Mouse (Mus musculus) macrophage (primary cell): ENCODE measurements around the gene Tmem131l. TPM values are rescaled to one million over a fixed set of nuclear protein-coding genes. Genes with fewer than 3 reads are reported as not detected.

Experiments used
- H3K27ac ChIP-seq: fragments of 350-480 bp; formaldehyde crosslinking; 2 replicates; pipeline ENCODE4 v1.9.0; 2021
- H3K36me3 ChIP-seq: fragments of 350-480 bp; formaldehyde crosslinking; 2 replicates; pipeline ENCODE4 v1.9.0; 2021; ENCODE audit errors: inconsistent target
- H3K4me3 ChIP-seq: fragments of 350-480 bp; formaldehyde crosslinking; 2 replicates; pipeline ENCODE4 v1.9.0; 2021; ENCODE audit errors: inconsistent target
- H3K79me2 ChIP-seq: fragments of 350-480 bp; formaldehyde crosslinking; 2 replicates; pipeline ENCODE4 v1.9.0; 2021; ENCODE audit errors: inconsistent target
- WGBS: methylation state at CpG from one replicate; pipeline ENCODE4 v1.1.7; 2026; ENCODE audit warnings: inconsistent platforms; ENCODE audit not compliant: missing documents; 5-methylcytosine and 5-hydroxymethylcytosine counted together
- polyA plus RNA-seq: library from polyadenylated mRNA; stranded (reverse); fragments of 250-400 nt; gene quantifications from 3 replicates; pipeline ENCODE4 v1.2.4, GENCODE M21; 2018; ENCODE audit warnings: inconsistent platforms
- total RNA-seq, 78 experiments: library from RNA; depleted of rRNA; stranded (reverse); fragments of 250-400 nt; gene quantifications; 1 replicate in 9 of 78; 2 replicates in 24 of 78; 3 replicates in 43 of 78; 4 replicates in 2 of 78; pipeline ENCODE4 v1.2.4; 2018; ENCODE audit warnings: inconsistent platforms in 56 of 78

Gene Tmem131l
- total RNA-seq (2018; cell fraction: chromatin; rRNA removed), result 10 to 100 TPM; 19.8 to 91.5 (median 57.5) TPM
- 10 to 100 TPM in 18 of 26 experiments, 1 to 10 TPM in 8; 7.5 to 18.4 (median 11.8) TPM for total RNA-seq (2018; cell fraction: cytosol; rRNA removed)
- 10 to 100 TPM; 18.0 to 76.6 (median 39.6) TPM for total RNA-seq (2018; cell fraction: nucleus; rRNA removed)
- 10.5 to 13.3 TPM (median 12.6 TPM) in 3 replicates for polyA plus RNA-seq

DNA sequence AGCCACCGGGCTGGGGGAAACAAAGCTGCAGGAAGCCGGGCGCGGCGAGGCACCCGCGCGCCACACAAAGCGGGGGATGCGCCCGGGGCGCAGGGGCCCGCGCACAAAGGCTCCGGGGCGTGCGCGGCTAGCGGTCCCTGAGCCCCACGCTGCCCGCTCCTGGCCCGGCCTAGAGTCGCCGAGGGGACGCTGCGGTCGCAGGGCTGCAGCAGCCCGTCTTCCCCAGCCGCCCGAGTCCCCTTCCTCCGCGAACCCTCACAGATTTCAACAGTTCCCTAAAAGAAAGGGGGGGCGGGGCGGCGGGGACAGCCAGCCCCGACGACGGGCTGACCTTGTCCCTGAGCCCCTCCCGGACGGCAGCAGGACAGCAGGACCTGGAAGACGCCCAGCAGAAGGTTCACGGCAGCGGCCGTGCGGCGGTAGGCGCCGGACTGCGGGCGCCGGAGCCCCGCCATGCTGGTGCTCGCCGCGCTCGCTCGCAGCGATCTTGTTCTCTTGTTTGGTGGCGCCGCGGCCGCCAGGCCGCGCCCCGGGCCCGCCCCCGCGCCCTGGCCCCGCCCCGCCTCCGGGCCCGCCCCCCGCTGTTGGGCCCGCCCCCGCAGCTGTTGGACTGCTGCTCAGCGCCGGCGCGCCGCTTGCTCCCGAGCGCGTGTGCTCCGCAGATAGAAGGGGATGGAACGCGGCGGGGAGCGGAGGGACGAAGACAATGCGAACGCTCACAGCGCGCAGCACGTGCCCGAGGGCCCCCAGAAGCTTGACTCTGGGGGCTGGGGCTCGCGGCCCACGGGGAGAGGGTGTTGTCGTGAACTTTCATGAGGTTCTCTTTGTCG is at the start of gene Tmem131l:
Tmem131l (minus strand) TSS at position 530 of the 830 bp plus-strand sequence.
- H3K79me2 ChIP-seq, result peaks cover 40% of the 10 kb centered on the region; the same call in 1 of the 2 replicates
- H3K36me3 ChIP-seq, result no peaks in the 10 kb centered on the region
- WGBS, result under 1% methylated on average over 84 of the region's 100 CpGs
- peak within 1 kb of the TSS; percentile 64 for H3K4me3 ChIP-seq
- H3K27ac ChIP-seq, result peak within 1 kb of the TSS; percentile 46

DNA sequence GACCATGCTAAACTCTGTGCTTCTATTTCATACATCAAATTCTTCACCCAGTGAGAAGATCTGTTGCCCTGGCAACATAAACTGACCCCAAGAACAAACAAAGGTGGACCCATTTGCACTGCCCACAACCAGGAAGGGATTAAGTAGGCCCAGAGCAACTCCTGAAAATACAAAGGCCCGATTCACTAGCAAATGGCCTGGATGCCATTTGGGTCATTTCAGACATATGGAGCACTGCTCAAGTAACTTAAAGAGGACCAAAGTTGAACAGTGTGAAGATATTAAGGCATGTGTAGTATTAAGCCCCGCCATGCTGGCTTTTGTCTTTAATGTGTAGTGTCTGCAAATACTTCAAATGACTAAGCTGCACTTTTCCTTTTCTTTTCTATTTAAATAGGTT is 46.9 kb upstream of the Tmem131l start:
- H3K36me3 ChIP-seq, result no peaks in the 10 kb centered on the region
- WGBS, result 100% methylated on average over 2 of the region's 2 CpGs
- H3K4me3 ChIP-seq, result no peak overlapping the region
- H3K27ac ChIP-seq, result no peak overlapping the region
- H3K79me2 ChIP-seq, result no peaks in the 10 kb centered on the region

DNA sequence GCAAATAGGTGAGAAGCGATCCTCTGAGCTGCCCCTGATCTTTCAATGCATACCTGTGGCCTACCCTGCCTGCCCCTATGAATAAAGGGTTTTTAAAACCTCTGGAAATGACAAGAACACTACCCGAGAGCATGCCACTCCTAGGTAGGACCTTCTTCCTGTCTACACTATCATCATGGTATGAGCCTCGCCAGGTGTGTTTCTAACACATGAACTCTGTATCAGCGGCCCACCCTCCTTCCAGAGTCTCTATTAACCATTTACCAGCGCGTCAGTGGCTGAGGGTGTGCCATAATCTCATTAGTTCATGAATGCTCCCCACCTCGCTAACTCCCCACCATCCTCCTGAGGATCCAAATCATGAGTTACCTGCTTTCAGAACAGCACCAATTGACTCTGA is 46.4 kb upstream of the Tmem131l start:
- WGBS, result 95% methylated on average over 7 of the region's 7 CpGs
- Histone ChIP-seq H3K36me3 (no peaks in the 10 kb centered on the region), H3K4me3 (no peak overlapping the region), H3K79me2 (no peaks in the 10 kb centered on the region), H3K27ac (no peak overlapping the region)

DNA sequence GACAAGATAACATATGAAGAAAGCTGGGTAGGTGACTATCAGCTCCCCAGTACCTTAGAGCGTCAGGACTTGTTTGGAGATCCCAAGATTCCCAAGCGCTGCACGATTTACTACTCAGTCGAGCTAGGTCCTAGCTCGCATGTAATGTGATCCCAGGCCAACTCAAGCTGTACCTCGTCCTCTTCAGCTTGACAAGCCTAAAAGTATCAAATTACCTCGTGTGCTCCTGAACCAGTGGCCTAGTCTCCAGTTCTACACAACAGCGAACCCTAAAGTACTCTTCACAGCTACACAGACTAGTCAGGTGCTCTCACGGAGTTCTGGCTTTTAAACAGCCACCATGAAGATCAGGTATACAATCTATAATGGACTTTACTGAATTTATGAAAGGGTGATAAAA is 45.5 kb upstream of the Tmem131l start:
- WGBS, result 92% methylated on average over 9 of the region's 9 CpGs
- Histone ChIP-seq H3K27ac (no peak overlapping the region), H3K4me3 (no peak overlapping the region), H3K36me3 (no peaks in the 10 kb centered on the region), H3K79me2 (no peaks in the 10 kb centered on the region)

DNA sequence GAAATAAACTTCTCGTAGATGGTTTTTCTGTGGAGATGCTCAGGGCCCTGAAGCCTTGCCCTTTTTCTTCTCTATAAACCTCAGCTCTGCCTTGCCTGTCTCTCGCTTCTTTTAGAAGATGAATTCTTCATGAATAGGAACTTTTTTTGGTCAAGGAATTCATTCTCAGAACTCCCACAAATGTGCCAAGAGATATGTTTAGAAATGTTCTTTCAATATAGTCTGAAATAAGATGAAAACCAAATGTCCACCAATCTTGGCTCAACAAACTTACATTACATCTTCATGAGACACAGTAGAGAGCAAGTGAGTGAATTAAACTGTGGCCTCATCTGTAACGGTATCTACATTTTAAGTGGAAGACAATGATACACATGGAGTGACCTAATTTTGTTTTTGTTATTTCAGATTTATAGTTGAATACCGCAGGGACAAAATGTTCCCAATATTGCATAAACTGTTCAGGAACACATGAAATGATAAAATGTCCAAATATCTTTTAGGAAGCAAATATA is 41.3 kb upstream of the Tmem131l start:
- Histone ChIP-seq H3K4me3 (no peak overlapping the region), H3K79me2 (no peaks in the 10 kb centered on the region), H3K27ac (no peak overlapping the region), H3K36me3 (no peaks in the 10 kb centered on the region)
- 97% methylated on average over 4 of the region's 4 CpGs for WGBS

DNA sequence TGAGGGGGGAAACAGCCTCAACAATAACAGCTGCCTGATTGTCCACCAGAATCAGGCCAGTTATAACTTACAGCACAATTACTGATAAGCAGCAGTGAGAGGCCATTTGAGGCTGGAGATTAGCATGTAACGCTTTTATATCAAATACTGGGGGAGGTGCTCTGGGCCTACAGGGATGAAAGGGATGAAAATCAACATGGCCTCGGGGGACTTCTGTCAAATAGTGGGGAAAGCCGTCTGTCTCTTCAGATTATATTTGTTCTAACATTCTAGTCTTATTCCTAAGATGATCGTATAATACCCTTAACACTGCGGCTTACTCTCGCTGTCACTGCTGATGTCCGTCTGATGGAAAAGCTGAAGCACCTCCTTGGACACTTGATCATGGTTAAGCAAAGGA is 40.1 kb upstream of the Tmem131l start:
- Histone ChIP-seq H3K79me2 (no peaks in the 10 kb centered on the region), H3K27ac (no peak overlapping the region), H3K4me3 (no peak overlapping the region), H3K36me3 (no peaks in the 10 kb centered on the region)
- 100% methylated on average over 7 of the region's 7 CpGs for WGBS

DNA sequence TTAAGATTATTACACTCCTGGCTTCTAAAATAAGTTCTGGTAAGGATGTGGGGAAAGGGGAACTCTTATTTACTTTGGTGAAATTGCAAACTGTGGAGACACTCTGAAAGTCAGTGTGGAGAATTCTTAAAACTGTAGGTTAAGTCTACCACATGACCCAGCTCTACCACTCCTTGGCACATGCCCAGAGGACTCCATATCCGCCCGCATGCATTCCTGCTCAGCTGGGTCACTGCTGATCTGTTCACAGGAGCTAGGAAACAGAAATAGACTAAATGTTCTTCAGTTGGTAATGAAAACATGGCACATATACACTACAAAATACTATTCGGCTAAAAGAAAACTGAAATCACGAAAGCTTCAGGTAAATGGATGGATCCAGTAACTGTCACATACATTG is 37.5 kb upstream of the Tmem131l start:
- H3K79me2 ChIP-seq, result no peaks in the 10 kb centered on the region
- no peaks in the 10 kb centered on the region for H3K36me3 ChIP-seq
- no peak overlapping the region for H3K27ac ChIP-seq
- 88% methylated on average over 4 of the region's 4 CpGs for WGBS
- H3K4me3 ChIP-seq, result no peak overlapping the region

DNA sequence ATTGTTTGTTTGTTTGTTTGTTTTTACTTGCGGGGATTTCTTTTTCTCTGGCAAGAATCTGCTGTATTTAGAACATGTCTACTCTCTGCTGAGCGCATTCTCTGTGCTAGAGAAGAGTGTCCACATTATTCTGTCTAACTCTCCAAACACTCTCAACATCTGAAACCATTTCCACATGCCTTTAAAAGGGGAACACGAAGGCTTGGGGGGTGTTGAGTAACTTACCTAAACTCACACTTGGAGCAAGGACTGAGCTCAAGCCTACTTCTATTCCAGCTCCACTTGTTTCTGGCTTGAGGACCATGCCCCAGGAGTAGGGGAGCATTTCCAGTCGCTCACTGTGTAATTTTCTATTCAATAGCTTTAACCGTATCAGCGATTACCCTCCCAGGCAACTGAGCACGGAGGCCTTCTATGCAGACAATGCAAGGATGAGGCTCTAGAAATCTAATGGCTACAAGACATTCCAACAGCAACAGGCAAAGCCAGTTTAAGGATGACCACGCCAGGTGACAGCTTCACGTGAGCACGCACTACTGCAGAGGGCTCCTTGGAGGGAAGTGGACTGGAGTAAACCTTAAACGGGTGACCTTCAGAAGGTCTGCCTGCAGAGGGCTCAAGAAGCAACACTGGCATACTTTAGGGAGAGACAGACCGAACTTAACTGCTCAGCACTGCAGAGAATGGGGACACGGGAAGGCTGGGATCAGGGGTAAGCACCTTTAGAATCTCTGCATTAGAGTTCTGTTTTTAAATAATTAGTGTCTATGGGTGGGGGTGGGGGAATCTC is 36.8 kb upstream of the Tmem131l start:
- no peaks in the 10 kb centered on the region for H3K36me3 ChIP-seq
- no peaks in the 10 kb centered on the region for H3K79me2 ChIP-seq
- WGBS, result 76% methylated on average over 13 of the region's 13 CpGs
- no peak overlapping the region for H3K4me3 ChIP-seq
- no peak overlapping the region for H3K27ac ChIP-seq

DNA sequence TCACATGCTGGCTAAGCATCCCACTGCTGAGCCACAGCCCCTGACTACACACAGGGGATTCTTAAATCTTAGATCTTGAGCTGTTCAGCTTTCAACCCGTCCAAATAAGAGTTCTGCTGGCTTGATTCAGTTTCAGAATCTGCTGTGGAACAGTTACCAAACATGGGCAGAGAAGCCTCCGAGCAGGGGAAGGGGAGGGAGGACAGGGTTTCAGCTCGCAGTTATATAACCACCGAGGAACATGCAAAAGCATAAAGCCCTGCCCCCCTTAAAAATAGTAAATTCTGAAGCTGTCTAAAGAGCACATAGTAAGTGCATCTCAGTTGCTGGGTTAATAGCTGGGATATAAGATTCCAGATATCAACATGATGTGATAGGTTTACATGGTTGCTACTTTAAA is 35.5 kb upstream of the Tmem131l start:
- no peak overlapping the region for H3K4me3 ChIP-seq
- H3K27ac ChIP-seq, result no peak overlapping the region
- 45% methylated on average over 4 of the region's 4 CpGs for WGBS
- H3K79me2 ChIP-seq, result no peaks in the 10 kb centered on the region
- H3K36me3 ChIP-seq, result no peaks in the 10 kb centered on the region

DNA sequence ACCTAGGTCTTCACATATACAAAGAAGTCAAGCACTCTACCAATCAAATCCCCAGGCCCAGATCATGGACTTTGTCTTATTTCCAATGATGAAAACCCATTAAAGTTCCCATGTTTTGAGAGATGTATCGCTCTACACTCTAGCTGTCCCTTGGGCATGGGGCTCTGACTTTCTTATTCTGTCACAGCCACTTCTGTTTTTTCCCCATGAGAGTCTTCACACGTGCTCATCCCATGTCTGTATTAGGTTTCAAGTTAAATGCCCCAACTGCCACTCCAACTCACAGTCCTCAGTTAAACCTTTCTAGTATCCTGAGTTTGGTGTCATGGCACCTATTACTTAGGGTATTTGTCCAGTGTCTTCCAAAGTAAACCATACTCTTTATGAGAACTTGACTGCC is 34.8 kb upstream of the Tmem131l start:
- Histone ChIP-seq H3K4me3 (no peak overlapping the region), H3K79me2 (no peaks in the 10 kb centered on the region), H3K36me3 (no peaks in the 10 kb centered on the region), H3K27ac (no peak overlapping the region)
- WGBS, result 75% methylated on average over 2 of the region's 2 CpGs

DNA sequence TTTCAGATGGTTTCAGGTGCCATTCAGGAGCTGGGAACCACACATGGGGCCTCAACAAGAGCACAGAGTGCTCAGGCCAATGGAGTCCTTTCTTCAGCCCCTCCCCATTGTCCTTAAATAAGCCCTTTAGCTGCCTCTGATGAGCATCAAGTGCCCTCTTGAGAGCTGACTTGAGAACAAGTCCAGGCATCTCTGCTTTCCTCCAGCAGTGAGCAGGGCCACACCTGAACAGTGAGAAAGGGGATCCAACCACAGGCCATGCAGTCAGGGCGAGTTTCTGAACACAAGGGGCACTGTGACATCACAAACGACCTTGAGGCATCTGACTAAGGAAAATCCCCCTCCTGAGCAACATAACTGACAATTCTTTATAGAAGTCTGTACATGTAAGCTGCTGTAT is 31.7 kb upstream of the Tmem131l start:
- H3K4me3 ChIP-seq, result no peak overlapping the region
- WGBS, result 20% methylated on average over 2 of the region's 2 CpGs
- H3K36me3 ChIP-seq, result no peaks in the 10 kb centered on the region
- H3K27ac ChIP-seq, result no peak overlapping the region
- H3K79me2 ChIP-seq, result no peaks in the 10 kb centered on the region

DNA sequence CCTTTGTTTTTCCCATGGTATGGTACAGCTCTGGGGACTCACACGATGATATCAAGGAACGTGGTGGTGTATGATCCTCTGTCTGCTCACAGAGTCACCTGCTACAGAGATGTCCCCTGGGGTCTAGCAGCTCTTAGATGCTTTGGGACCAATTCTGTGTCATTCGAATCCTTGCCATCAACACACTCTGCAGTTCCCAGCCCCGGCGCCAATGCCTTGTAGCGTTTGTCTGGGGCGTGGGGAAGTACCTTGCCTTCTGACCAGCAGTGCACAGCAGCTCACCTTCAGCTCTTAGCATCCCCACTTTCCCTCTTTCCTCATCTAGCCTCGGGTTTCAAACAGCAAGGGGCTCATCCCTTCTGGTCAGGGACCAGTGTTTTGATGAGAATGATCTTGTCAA is 30.8 kb upstream of the Tmem131l start:
- 96% methylated on average over 8 of the region's 8 CpGs for WGBS
- no peak overlapping the region for H3K4me3 ChIP-seq
- no peak overlapping the region for H3K27ac ChIP-seq
- H3K79me2 ChIP-seq, result no peaks in the 10 kb centered on the region
- no peaks in the 10 kb centered on the region for H3K36me3 ChIP-seq

DNA sequence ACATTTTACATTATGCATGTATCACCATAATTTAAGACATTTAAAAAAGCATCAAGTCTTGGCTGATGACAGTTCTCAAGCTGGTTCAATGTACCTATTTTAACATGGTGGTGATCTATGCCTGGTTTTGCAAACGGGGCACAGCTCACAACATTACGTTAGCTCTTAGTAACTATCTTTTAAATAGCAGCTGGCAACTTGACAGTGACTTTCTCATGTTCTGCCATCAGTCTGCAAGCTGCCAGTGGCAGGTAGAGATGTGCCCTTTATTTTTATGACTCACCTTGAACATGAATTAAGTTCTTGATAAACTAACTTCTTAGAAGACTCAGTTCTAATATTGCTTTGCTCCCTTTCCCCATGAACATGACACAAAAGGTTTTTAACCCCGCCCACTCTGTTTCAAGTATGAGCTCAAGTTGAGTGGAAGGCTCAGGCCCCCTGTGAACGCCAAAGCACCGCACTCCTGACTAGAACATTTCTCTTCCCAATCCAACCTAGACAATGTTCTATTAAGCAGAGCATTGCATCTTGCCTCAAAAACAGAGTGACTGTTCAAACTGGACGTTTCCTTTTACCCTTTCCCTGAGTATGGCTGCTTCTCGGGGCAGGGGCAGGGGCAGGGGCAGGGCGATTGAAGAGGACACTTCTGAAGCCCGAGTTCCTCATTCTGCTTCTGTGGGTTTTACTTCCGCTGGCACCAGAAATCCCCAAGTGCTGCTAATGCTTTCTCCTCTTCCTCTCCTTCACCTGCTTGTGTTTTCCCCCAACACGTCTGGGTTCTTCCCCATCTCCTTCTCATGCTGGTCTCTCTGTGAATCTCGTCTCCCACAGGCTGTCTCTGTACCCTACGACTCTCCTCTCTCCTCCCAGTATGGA is 29.1 kb upstream of the Tmem131l start:
- Histone ChIP-seq H3K79me2 (no peaks in the 10 kb centered on the region), H3K36me3 (no peaks in the 10 kb centered on the region), H3K4me3 (no peak overlapping the region), H3K27ac (no peak overlapping the region)
- WGBS, result 21% methylated on average over 13 of the region's 13 CpGs

DNA sequence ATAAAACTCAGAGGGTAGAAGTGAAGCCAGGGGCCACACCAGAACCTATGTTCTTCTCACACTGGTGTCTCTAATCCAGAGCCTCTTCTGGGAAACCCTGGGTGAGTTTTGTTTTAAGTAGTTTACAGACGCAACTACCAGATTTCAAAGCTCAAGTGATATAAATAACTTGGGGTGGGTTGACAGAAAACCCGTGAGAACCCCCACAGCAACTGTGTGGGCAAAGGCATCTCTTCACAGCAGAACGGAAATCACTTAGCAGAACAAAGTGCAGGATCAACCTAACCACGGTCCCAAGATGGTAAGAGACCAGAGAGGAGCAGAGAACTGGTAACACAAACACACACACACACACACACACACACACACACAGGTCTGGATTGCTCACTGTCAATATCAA is 25.9 kb upstream of the Tmem131l start:
- 48% methylated on average over 4 of the region's 4 CpGs for WGBS
- Histone ChIP-seq H3K4me3 (no peak overlapping the region), H3K36me3 (no peaks in the 10 kb centered on the region), H3K27ac (no peak overlapping the region), H3K79me2 (no peaks in the 10 kb centered on the region)
